Mouse (Mus musculus): ENCODE data around the gene Dnpep. TPM values are rescaled to one million over a fixed set of nuclear protein-coding genes. Genes with fewer than 3 reads are reported as not detected.

The Dnpep gene
- total RNA-seq, 2 experiments from 2014 or later, result 39.4 to 46.7 TPM

DNA sequence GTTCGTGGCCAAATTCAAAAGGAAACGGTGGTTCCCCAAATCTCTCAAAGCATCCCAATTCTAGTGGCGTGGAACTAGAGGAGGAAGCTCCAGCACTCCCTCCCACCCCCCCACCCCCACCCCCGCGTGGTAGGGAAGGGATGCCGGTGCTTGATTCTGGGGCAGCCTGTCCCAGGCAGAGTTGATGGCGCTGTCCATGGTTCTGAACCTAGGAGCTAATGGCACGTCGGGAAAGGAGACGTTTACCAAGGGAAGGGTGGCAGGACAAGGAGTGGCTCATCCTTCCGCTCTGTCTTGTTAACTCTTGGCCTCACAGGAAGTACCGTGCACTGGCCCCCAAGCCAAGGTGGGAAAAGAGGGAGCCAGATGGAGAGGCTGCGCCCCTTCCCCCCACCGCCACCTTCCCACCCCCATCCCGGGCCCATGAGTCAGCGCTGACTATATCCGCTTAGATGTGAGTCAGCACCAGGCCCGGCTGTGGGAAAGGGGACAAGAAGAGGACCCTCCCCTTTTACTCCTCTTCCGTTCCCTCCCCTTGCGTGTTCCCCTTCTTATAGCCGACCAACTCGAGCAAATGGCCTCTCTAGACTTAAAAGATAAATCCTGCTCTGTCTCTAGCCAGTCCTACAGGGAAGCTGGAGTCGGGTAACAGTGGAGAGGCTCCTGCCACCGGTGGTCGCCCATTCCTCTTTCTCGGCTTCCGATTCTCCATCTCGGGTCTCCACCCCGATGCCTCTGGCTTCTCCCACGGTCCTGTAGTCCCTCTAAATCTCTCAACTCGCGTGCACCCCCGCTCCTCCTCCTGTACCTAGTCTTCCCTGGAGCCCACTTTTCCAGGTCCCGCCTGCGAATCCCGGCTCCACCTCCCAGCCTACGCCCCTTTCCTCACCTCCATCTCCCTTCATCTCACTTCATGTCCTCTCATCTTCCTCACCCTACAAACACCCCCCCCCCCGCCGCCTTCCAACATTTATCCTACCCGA is 54.5 kb downstream of the Dnpep start:
- DNase-seq, result peak in 1 of 2 experiments; percentile 47

DNA sequence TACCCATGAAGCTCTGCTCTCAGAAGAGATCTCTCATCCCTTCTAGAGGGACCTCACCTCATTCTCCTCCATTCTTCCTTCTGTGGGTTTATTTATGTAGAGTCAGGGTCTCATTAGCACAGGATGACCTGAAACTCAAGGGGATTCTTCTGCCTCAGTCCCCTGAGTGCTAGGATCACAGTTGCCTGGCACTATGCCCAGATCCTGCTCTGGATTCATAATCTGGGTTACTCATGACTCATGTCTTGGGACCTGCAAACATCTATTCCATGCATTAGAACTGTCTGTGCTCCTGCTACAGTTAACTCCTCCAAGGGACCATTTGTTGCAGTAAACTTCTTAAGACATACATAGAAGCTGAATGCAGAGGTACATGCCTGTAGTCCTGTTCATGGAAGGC is 56.5 kb downstream of the Dnpep start:
- no peak for DNase-seq

Other genes with a start within 250 kb of the Dnpep start
- 1 to 10 TPM; 2.1 to 2.7 TPM for gene Nhej1, start 192.8 kb downstream of the Dnpep start, total RNA-seq (2021)
- under 1 TPM; 0.23 to 0.27 TPM for gene Slc23a3, start 184.1 kb downstream of the Dnpep start, total RNA-seq (2021)
- gene Cnppd1, start 175.3 kb downstream of the Dnpep start, total RNA-seq (2021), result 10 to 100 TPM; 26.9 to 33.0 TPM
- 100 to 1,000 TPM; 177 to 178 TPM for gene Retreg2, start 175.2 kb downstream of the Dnpep start, total RNA-seq (2021)
- 10 to 100 TPM; 31.2 to 36.2 TPM for gene Zfand2b, start 149.3 kb downstream of the Dnpep start, total RNA-seq (2021)
- gene Abcb6, start 137.6 kb downstream of the Dnpep start, total RNA-seq (2021), result 10 to 100 TPM; 26.1 to 27.2 TPM
- gene Ankzf1, start 125.8 kb downstream of the Dnpep start, total RNA-seq (2021), result 10 to 100 TPM; 25.4 to 28.1 TPM
- gene Atg9a, start 125.8 kb downstream of the Dnpep start, total RNA-seq (2021), result 100 to 1,000 TPM; 113 to 114 TPM
- gene Glb1l, start 107.2 kb downstream of the Dnpep start, total RNA-seq (2021), result 10 to 100 TPM; 13.0 to 19.1 TPM
- gene Stk16, start 107.2 kb downstream of the Dnpep start, total RNA-seq (2021), result 10 to 100 TPM; 88.0 to 89.0 TPM
- gene Tuba4a, start 98.1 kb downstream of the Dnpep start, total RNA-seq (2021), result 100 to 1,000 TPM; 517 to 555 TPM
- gene A630095N17Rik, start 85.9 kb downstream of the Dnpep start, total RNA-seq (2021), result not detected
- 10 to 100 TPM; 74.3 to 75.8 TPM for gene Dnajb2, start 81.6 kb downstream of the Dnpep start, total RNA-seq (2021)
- 100 to 1,000 TPM; 372 to 375 TPM for gene Ptprn, start 53.5 kb downstream of the Dnpep start, total RNA-seq (2021)
- 100 to 1,000 TPM in 1 of 2 experiments, 10 to 100 TPM in 1; 81.7 to 106 TPM for gene Resp18, start 39.6 kb downstream of the Dnpep start, total RNA-seq (2021)
- 1 to 10 TPM in 1 of 2 experiments, under 1 TPM in 1; 0.72 to 1.1 TPM for gene Des, start 42.3 kb upstream of the Dnpep start, total RNA-seq (2021)
- 100 to 1,000 TPM; 166 to 180 TPM for gene Speg, start 57.3 kb upstream of the Dnpep start, total RNA-seq (2021)
- gene Gmppa, start 117.9 kb upstream of the Dnpep start, total RNA-seq (2021), result 10 to 100 TPM; 63.6 to 73.5 TPM
- gene Asic4, start 132.4 kb upstream of the Dnpep start, total RNA-seq (2021), result 1 to 10 TPM; 6.5 to 7.4 TPM
- 10 to 100 TPM; 76.8 to 82.8 TPM for gene Chpf, start 161.3 kb upstream of the Dnpep start, total RNA-seq (2021)
- gene Tmem198, start 161.5 kb upstream of the Dnpep start, total RNA-seq (2021), result 10 to 100 TPM; 68.8 to 71.4 TPM
- gene Obsl1, start 188.5 kb upstream of the Dnpep start, total RNA-seq (2021), result 10 to 100 TPM; 24.1 to 26.3 TPM
- gene Inha, start 189.1 kb upstream of the Dnpep start, total RNA-seq (2021), result 10 to 100 TPM; 16.4 to 16.6 TPM
- gene Stk11ip, start 203.5 kb upstream of the Dnpep start, total RNA-seq (2021), result 10 to 100 TPM; 26.7 to 27.7 TPM
- gene Slc4a3, start 228.3 kb upstream of the Dnpep start, total RNA-seq (2021), result 100 to 1,000 TPM; 104 to 109 TPM

Data from layer of hippocampus, postnatal 36 days (tissue).